Mouse (Mus musculus) CD4-positive naive resting alpha-beta T cell, adult 76 days (primary cell): Measurements from ENCODE around the gene Vmn2r116. TPM values are rescaled to one million over a fixed set of nuclear protein-coding genes. Genes with fewer than 3 reads are reported as not detected.

Experiments
- total RNA-seq: library from RNA; stranded (reverse); gene quantifications from one replicate; pipeline ENCODE4 v1.2.4, GENCODE M21; 2023

Vmn2r116 gene
- total RNA-seq = not detected

DNA sequence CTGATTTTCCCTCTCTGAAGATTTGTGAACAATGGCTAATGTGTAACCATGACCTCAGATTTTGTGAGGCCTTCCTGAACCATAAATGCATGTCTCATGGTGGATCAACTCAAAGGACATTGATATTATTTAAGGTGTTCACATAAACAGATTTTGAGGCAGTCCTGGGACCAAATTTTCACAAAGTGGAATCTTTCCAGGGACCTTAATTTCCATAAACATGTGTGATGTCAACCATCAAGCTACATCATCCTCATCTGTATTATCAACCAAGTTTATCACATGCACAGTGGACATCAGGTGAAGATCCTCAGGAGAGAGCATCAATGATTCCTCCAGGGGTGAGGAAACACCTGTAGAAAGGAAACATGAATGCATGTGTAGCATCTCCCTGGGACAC is at the start of gene Vmn2r116:
Gene Vmn2r116, plus strand, starts transcription at position 301 of the 400 bp plus-strand sequence.

GRCm38 (mm10) chr17:23343441-23343840 is 41.0 kb upstream of the Vmn2r116 start, which contains the start of gene Vmn2r115:
TSS of gene Vmn2r115 (plus strand) at chr17:23343741.

Other genes with a start within 250 kb of the Vmn2r116 start
- gene Zfp40, start 191.4 kb upstream of the Vmn2r116 start, total RNA-seq = 2.5 TPM
- gene Vmn2r114, start 72.1 kb upstream of the Vmn2r116 start, total RNA-seq = not detected
- not detected for gene Vmn2r115, start 40.9 kb upstream of the Vmn2r116 start, total RNA-seq
- gene Vmn2r117, start 95.1 kb downstream of the Vmn2r116 start, total RNA-seq = not detected
- 7.6 TPM for gene Zfp213, start 179.6 kb downstream of the Vmn2r116 start, total RNA-seq
- gene Zfp13, start 214.9 kb downstream of the Vmn2r116 start, total RNA-seq = not detected
- not detected for gene Zscan10, start 216.3 kb downstream of the Vmn2r116 start, total RNA-seq